Mouse (Mus musculus) small intestine, adult 2 months (tissue): ENCODE data around the gene Lrp2. TPM values are rescaled to one million over a fixed set of nuclear protein-coding genes. Genes with fewer than 3 reads are reported as not detected.

Experiments
- H3K27ac ChIP-seq: fragments of 200-500 bp; 2 replicates; pipeline ENCODE4 v1.5.1; 2012; ENCODE audit warnings: low read depth, low read length, control low read depth, inconsistent platforms; ENCODE audit not compliant: insufficient read depth
- H3K27me3 ChIP-seq: fragments of 200-500 bp; 2 replicates; pipeline ENCODE4 v1.6.1; 2012; ENCODE audit warnings: mild to moderate bottlenecking, moderate library complexity, low read length, inconsistent platforms; ENCODE audit not compliant: control insufficient read depth, insufficient read depth
- H3K36me3 ChIP-seq: fragments of 200-500 bp; 2 replicates; pipeline ENCODE4 v1.6.1; 2012; ENCODE audit warnings: mild to moderate bottlenecking, low read length, control low read depth, inconsistent platforms; ENCODE audit not compliant: control insufficient read depth, insufficient read depth
- H3K4me1 ChIP-seq: fragments of 200-500 bp; 2 replicates; pipeline ENCODE4 v1.6.1; 2012; ENCODE audit warnings: low read length, inconsistent platforms, mixed read lengths; ENCODE audit not compliant: control insufficient read depth, insufficient read depth, insufficient read length
- H3K4me3 ChIP-seq: fragments of 200-500 bp; 2 replicates; pipeline ENCODE4 v1.5.1; 2012; ENCODE audit warnings: low read depth, mild to moderate bottlenecking, control low read depth, inconsistent platforms, low read length, moderate library complexity
- CTCF ChIP-seq: fragments of 200-500 bp; IDR thresholded peaks from 2 replicates; pipeline ENCODE4 v1.5.1; 2012; ENCODE audit warnings: low read depth, mild to moderate bottlenecking, control low read depth, inconsistent platforms, low read length, moderate library complexity, mixed read lengths; ENCODE audit not compliant: insufficient replicate concordance, insufficient read length; ENCODE audit errors: extremely low read depth
- POLR2A ChIP-seq: fragments of 200-500 bp; IDR thresholded peaks from 2 replicates; pipeline ENCODE4 v1.6.1; 2012; ENCODE audit warnings: low read depth, mild to moderate bottlenecking, control low read depth, inconsistent platforms, low read length, moderate library complexity
- WGBS: fragments of 180-500 bp; shearing (Covaris S2); methylation state at CpG from one replicate; pipeline ENCODE4 v1.1.7; 2018; 5-methylcytosine and 5-hydroxymethylcytosine counted together
- polyA plus RNA-seq: library from polyadenylated mRNA; depleted of rRNA; stranded (reverse); fragments of >200 nt; gene quantifications from 2 replicates; pipeline ENCODE4 v1.2.3, GENCODE M21; 2012

The Lrp2 gene
- polyA plus RNA-seq, 1 experiment: not detected

DNA sequence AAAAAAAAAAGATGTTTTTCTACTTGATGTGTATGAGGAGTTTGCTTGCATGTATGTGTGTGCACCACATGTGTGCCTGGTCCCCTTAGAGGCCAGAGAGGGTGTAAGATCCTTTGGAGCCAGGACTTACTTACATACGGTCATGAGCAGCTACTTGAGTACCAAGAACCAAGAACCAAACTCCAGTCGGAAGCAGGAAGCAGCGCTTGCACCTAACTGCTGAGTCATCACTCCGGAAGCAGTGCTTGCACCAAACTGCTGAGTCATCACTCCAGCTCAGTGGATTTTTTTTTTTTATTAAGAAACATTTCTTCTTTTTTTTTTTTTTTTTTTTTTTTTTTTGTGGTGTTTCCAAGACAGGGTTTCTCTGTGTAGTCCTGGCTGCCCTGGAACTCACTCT lies 27.4 kb upstream of the Lrp2 start:
- Histone ChIP-seq H3K4me3 (no peak overlapping the region), H3K36me3 (no peaks in the 10 kb centered on the region), H3K27ac (no peak overlapping the region), H3K4me1 (peaks cover 8% of the 10 kb centered on the region; the same call in 1 of the 2 replicates), H3K27me3 (no peaks in the 10 kb centered on the region)
- 34% methylated on average over 4 of the region's 4 CpGs for WGBS
- TF ChIP-seq CTCF (no peak), POLR2A (no peak)

DNA sequence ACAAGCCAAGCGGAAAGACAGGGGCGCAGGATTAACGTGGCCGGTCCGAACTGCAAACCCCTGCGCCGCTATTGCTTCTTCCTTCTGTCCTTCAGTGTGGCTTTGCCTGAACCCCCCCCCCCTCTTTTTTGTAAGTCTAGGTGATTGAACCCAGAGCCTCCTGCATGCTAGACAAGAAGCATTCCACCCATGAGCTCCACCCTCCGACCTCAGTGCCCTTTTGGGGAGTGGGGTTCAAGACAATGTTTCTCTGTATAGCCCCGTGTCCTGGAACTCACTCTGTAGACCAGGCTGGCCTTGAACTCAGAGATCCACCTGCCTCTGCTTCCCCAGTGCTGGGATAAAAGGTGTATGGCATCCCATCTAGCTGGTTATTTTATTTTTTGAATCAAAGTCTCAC lies 26.9 kb upstream of the Lrp2 start:
- TF ChIP-seq POLR2A: no peak
- no peak for TF ChIP-seq CTCF
- Histone ChIP-seq H3K27ac (no peak overlapping the region), H3K4me3 (no peak overlapping the region), H3K4me1 (peaks cover 8% of the 10 kb centered on the region; the same call in 1 of the 2 replicates), H3K27me3 (no peaks in the 10 kb centered on the region), H3K36me3 (no peaks in the 10 kb centered on the region)
- 39% methylated on average over 9 of the region's 9 CpGs for WGBS

DNA sequence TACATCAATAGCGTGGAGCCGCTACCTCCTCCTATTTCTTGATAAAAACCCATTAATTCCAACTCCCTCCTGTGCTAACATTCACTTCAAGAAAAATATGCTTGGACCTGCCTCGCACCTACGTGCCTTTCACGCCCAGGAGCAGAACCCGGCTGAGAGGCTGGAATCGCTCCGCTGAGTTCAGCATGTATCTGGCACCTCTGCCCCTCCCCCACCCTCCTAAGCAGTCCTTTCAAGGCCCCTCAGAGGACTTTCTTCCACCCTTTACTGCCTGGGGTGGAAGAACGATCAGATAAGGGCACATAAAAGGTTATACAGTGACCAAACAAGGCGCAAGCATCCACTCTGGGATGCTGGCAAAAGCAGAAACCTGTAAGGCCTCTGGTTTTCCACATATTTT lies 26.4 kb upstream of the Lrp2 start:
- TF ChIP-seq CTCF (no peak), POLR2A (no peak)
- H3K4me1 ChIP-seq: peaks cover 9% of the 10 kb centered on the region; the same call in 1 of the 2 replicates
- H3K4me3 ChIP-seq: no peak overlapping the region
- H3K27ac ChIP-seq: no peak overlapping the region
- 16% methylated on average over 10 of the region's 10 CpGs for WGBS
- H3K27me3 ChIP-seq: no peaks in the 10 kb centered on the region
- no peaks in the 10 kb centered on the region for H3K36me3 ChIP-seq

DNA sequence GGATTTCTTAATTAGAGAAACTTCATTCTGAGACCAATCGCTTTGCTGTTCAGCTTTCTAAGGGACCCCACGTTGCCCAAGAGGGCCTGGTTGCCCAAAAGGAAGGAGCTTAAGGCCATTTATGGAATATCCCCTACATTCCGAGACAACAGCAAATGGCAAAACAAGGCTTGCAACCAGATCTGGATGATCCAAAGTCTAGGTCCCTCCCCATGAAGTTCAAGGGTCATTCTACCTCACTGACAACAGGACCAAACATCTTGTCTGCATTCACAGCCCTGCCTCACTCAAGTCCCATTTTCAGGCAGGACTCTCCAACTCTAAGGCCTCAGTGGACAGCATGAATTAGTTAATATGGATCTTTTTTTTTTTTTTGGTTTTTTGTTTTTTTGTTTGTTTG lies 20.8 kb upstream of the Lrp2 start:
- 78% methylated on average over 3 of the region's 3 CpGs for WGBS
- H3K27me3 ChIP-seq: no peaks in the 10 kb centered on the region
- no peaks in the 10 kb centered on the region for H3K36me3 ChIP-seq
- TF ChIP-seq CTCF (no peak), POLR2A (no peak)
- H3K4me3 ChIP-seq: no peak overlapping the region
- H3K27ac ChIP-seq: no peak overlapping the region
- H3K4me1 ChIP-seq: peaks cover 5% of the 10 kb centered on the region; the same call in 1 of the 2 replicates

GRCm38 (mm10) chr2:69603726-69604393 lies 18.0 kb upstream of the Lrp2 start:
- no peak overlapping the region for H3K4me3 ChIP-seq
- TF ChIP-seq CTCF: no peak
- TF ChIP-seq POLR2A: no peak
- H3K36me3 ChIP-seq: no peaks in the 10 kb centered on the region
- H3K4me1 ChIP-seq: peaks cover 5% of the 10 kb centered on the region; the same call in 1 of the 2 replicates
- H3K27me3 ChIP-seq: no peaks in the 10 kb centered on the region
- 47% methylated on average over 7 of the region's 7 CpGs for WGBS
- H3K27ac ChIP-seq: peak overlapping the region; percentile 14; the same call in 1 of the 2 replicates

DNA sequence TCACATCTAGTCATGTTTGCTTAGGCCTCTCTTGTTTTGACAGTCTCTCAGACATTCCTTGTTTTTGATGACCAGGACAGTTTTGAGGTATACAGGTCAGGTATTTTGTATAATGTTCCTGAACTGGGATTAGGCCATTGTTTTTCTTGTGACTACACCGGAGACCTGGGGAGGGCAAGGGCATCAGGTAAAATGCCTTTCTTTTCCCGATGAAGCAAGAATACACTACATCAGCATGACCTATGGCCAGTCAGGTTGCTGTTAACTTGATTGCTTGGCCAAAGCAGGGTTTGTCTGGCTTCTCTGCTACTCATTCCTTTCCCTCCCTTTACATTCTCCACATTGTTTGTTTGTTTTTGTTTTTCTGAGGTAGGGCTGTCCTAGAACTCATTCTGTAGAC lies 7.3 kb upstream of the Lrp2 start:
- Histone ChIP-seq H3K27me3 (peaks cover 4% of the 10 kb centered on the region), H3K4me1 (no peaks in the 10 kb centered on the region), H3K4me3 (no peak overlapping the region), H3K36me3 (no peaks in the 10 kb centered on the region), H3K27ac (no peak overlapping the region)
- 91% methylated on average over 2 of the region's 2 CpGs for WGBS
- TF ChIP-seq CTCF (no peak), POLR2A (no peak)

GRCm38 (mm10) chr2:69592536-69592935 lies 6.7 kb upstream of the Lrp2 start:
- Histone ChIP-seq H3K36me3 (no peaks in the 10 kb centered on the region), H3K27ac (no peak overlapping the region), H3K27me3 (peaks cover 9% of the 10 kb centered on the region), H3K4me1 (no peaks in the 10 kb centered on the region), H3K4me3 (no peak overlapping the region)
- WGBS: 60% methylated on average over 1 of the region's 1 CpGs
- TF ChIP-seq POLR2A (no peak), CTCF (no peak)
